Mouse (Mus musculus) kidney, adult 2 months (tissue): Measurements from ENCODE around the gene Mdga1.

ENCODE experiments used
- CTCF ChIP-seq: fragments of 200-500 bp; conservative IDR thresholded peaks from 2 replicates; pipeline ENCODE4 v1.5.1; 2011; ENCODE audit warnings: low read depth, mild to moderate bottlenecking, control low read depth, low read length, moderate library complexity, mixed read lengths; ENCODE audit not compliant: insufficient read depth, insufficient read length
- POLR2A ChIP-seq: fragments of 200-500 bp; IDR thresholded peaks from one replicate; pipeline ENCODE4 v1.6.1; 2011; ENCODE audit warnings: low read depth, low read length, control low read depth

DNA sequence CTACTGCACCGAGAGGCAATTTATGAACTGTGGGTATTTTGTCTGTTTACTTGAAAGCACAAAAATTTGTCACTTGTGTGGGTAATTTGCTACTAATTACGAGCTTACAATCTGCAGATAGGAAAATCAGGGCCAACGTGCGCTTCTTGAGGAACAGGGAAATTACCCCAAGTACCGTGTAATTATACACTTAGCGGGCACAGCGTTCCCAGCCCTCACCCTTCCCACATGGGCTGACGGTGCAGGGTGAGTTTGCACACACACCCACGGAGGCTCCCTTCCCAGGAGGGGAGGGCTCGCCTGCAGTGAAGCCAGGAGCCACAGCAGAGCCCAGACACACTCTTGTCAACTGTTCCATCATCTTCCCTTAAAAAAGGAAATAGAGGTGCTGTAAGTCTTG lies 54.1 kb downstream of the Mdga1 start:
- no peak for TF ChIP-seq POLR2A
- TF ChIP-seq CTCF: no peak
